Mouse (Mus musculus): Measurements from ENCODE around the gene Stk17b. TPM values are rescaled to one million over a fixed set of nuclear protein-coding genes. Genes with fewer than 3 reads are reported as not detected.
"Not testable (repeated sequence)": the region's sequence is repeated elsewhere in the genome, so short reads cannot be mapped to it uniquely, and the experiment has no call there.

Stk17b gene
- polyA plus RNA-seq, 1 experiment from 2014 or later = 15.0 TPM

DNA sequence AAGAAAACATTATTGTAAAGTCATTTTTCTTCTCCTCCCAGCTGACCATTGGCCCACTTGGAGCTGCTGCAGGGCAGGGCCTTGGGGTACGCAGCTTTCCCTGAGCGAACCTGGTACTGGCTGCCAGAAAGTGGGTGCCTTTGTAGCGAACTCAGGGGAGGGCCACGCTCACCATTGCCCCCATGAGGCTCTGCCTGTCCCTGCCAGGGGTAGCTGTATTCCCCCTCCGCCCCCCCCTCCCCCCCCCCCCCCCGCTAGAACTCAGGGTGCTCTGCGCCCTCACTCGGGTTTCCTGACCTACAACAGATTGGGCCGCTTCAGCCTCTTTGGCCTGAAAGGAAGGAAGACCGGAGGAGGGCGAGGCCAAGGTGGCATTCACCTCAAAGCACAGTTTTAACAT lies 36.5 kb downstream of the Stk17b start:
- Histone ChIP-seq H3K27me3 (ENCODE audit: insufficient read depth, low read length) (no peaks in the 10 kb centered on the region), H3K9ac (no peak overlapping the region), H3K4me3 (ENCODE audit: low read depth, low read length) (no peak overlapping the region), H3K4me2 (no peak overlapping the region), H3K4me1 (ENCODE audit: insufficient read depth) (no peaks in the 10 kb centered on the region), H3K9me3 (ENCODE audit: low read depth, low read length) (no peaks in the 10 kb centered on the region), H3K27ac (ENCODE audit: low read depth) (no peak overlapping the region), H3K36me3 (ENCODE audit: insufficient read depth) (no peaks in the 10 kb centered on the region)
- ATAC-seq (ENCODE audit: insufficient read depth) = no peak
- no peak for DNase-seq
- WGBS = 40% methylated on average over 9 of the region's 11 CpGs
- no peak for TF ChIP-seq CTCF (IDR thresholded peaks at IDR 0.05; ENCODE audit: low read depth)

DNA sequence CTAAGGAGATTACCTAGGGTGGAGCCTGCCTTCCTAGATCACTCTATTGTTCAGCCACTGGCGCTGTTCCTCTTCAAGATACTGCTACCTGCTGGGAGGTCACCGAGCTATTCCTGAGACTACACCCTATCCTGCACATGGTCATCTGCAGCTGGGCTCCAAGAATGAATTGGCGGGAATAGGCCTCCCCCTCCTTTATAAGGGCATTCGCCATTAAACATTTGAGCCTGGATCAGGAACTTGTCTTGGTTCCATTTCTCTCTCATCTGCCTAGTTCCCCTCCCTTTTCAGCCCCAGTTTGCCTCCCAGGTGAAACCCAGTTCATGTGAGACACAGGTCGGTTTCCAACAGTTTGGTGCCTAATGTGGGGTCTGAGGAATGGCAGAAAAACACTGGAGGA lies 39.0 kb downstream of the Stk17b start:
- Histone ChIP-seq H3K9me3 (ENCODE audit: low read depth, low read length) (no peaks in the 10 kb centered on the region), H3K36me3 (ENCODE audit: insufficient read depth) (no peaks in the 10 kb centered on the region), H3K27me3 (ENCODE audit: insufficient read depth, low read length) (no peaks in the 10 kb centered on the region), H3K4me3 (ENCODE audit: low read depth, low read length) (no peak overlapping the region), H3K4me1 (ENCODE audit: insufficient read depth) (no peaks in the 10 kb centered on the region), H3K4me2 (no peak overlapping the region), H3K27ac (ENCODE audit: low read depth) (no peak overlapping the region), H3K9ac (no peak overlapping the region)
- ATAC-seq (ENCODE audit: insufficient read depth) (no peak), DNase-seq (no peak)
- no peak for TF ChIP-seq CTCF (IDR thresholded peaks at IDR 0.05; ENCODE audit: low read depth)
- WGBS = 75% methylated on average over 5 of the region's 5 CpGs

- no peak overlapping the region for H3K4me2 ChIP-seq
- no peaks in the 10 kb centered on the region for H3K4me1 ChIP-seq (ENCODE audit: insufficient read depth)
- no peak overlapping the region for H3K9ac ChIP-seq
- no peak for TF ChIP-seq CTCF (IDR thresholded peaks at IDR 0.05; ENCODE audit: low read depth)
- ATAC-seq (ENCODE audit: insufficient read depth) (no peak), DNase-seq (no peak)
- H3K27ac ChIP-seq (ENCODE audit: low read depth) = no peak overlapping the region
- H3K4me3 ChIP-seq (ENCODE audit: low read depth, low read length) = no peak overlapping the region
- no peaks in the 10 kb centered on the region for H3K36me3 ChIP-seq (ENCODE audit: insufficient read depth)
- no peaks in the 10 kb centered on the region for H3K27me3 ChIP-seq (ENCODE audit: insufficient read depth, low read length)
- H3K9me3 ChIP-seq (ENCODE audit: low read depth, low read length) = no peaks in the 10 kb centered on the region
- whole genome bisulfite sequencing = 68% methylated on average over 3 of the region's 3 CpGs
Measured at GRCm38 (mm10) chr1:53741742-53742458, 43.1 kb downstream of the Stk17b start.

GRCm38 (mm10) chr1:53740777-53741336 lies 44.2 kb downstream of the Stk17b start:
- Histone ChIP-seq H3K27me3 (ENCODE audit: insufficient read depth, low read length) (no peaks in the 10 kb centered on the region), H3K9ac (no peak overlapping the region), H3K4me3 (ENCODE audit: low read depth, low read length) (no peak overlapping the region), H3K4me1 (ENCODE audit: insufficient read depth) (no peaks in the 10 kb centered on the region), H3K27ac (ENCODE audit: low read depth) (no peak overlapping the region), H3K9me3 (ENCODE audit: low read depth, low read length) (no peaks in the 10 kb centered on the region), H3K36me3 (ENCODE audit: insufficient read depth) (no peaks in the 10 kb centered on the region), H3K4me2 (no peak overlapping the region)
- 81% methylated on average over 4 of the region's 4 CpGs for WGBS
- no peak for TF ChIP-seq CTCF (IDR thresholded peaks at IDR 0.05; ENCODE audit: low read depth)
- no peak for DNase-seq
- no peak for ATAC-seq (ENCODE audit: insufficient read depth)

DNA sequence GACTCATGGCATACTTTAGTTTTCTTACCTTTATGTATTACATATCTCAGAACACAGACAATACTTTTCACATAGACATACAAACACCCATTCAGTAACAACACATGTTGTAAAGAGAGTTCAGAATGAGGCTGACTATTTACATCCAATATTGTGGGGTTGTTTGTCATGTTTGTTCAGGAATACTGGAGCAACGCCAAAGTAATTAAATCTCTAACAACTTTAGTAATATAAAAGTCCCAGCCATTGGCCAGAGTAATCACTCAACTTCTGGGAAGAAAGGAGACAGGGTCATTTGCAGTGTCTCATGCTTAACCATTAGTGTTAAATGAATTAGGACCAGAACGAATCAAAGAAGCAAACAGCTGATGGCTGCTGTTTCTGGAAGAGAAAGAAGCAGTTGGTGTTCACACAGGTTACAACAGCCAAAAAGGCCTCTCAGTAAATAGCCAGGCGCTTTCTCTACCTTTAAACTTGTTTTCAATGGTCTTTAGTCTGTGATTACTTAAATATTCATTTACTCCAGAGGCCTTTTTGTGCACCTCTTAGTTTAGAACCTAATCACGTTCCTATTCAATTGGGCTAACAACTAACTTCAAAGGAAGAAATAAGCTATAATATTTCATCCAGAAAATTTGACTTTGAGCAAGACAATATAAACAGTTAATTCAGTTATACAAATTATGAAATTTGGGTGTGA lies 44.8 kb downstream of the Stk17b start:
- not testable (repeated sequence) for H3K36me3 ChIP-seq (ENCODE audit: insufficient read depth); H3K9me3 ChIP-seq (ENCODE audit: low read depth, low read length); H3K4me2 ChIP-seq; H3K27ac ChIP-seq (ENCODE audit: low read depth); H3K4me3 ChIP-seq (ENCODE audit: low read depth, low read length); ATAC-seq (ENCODE audit: insufficient read depth); H3K4me1 ChIP-seq (ENCODE audit: insufficient read depth); H3K27me3 ChIP-seq (ENCODE audit: insufficient read depth, low read length); DNase-seq; H3K9ac ChIP-seq
- 65% methylated on average over 3 of the region's 4 CpGs for WGBS

DNA sequence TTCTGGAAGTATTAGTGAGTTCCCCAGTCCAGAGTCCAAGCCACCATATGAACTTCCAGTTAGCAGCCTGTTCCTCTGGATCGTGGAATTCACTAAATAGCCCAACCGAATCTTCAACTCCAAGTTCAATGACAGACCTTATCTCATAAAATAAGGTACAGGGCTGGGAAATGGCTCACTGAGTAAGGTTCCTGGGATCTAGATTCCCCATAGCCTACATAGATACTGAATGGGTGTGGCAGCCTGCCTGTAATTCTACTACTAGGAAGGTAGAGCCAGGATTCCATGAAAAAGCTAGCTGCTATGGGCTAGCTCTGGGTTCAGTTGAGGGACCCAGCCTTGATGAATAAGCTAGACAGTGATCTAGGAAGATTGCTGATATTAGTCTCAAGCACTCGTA lies 48.4 kb downstream of the Stk17b start:
- Histone ChIP-seq H3K4me3 (ENCODE audit: low read depth, low read length) (no peak overlapping the region), H3K36me3 (ENCODE audit: insufficient read depth) (no peaks in the 10 kb centered on the region), H3K4me2 (no peak overlapping the region), H3K27ac (ENCODE audit: low read depth) (no peak overlapping the region), H3K9me3 (ENCODE audit: low read depth, low read length) (no peaks in the 10 kb centered on the region), H3K4me1 (ENCODE audit: insufficient read depth) (no peaks in the 10 kb centered on the region), H3K27me3 (ENCODE audit: insufficient read depth, low read length) (no peaks in the 10 kb centered on the region), H3K9ac (no peak overlapping the region)
- DNase-seq = no peak
- 87% methylated on average over 3 of the region's 3 CpGs for WGBS
- no peak for TF ChIP-seq CTCF (IDR thresholded peaks at IDR 0.05; ENCODE audit: low read depth)
- ATAC-seq (ENCODE audit: insufficient read depth) = no peak

GRCm38 (mm10) chr1:53728489-53729225 lies 56.4 kb downstream of the Stk17b start:
- no peak for TF ChIP-seq CTCF (IDR thresholded peaks at IDR 0.05; ENCODE audit: low read depth)
- Histone ChIP-seq H3K27me3 (ENCODE audit: insufficient read depth, low read length) (no peaks in the 10 kb centered on the region), H3K36me3 (ENCODE audit: insufficient read depth) (no peaks in the 10 kb centered on the region), H3K9me3 (ENCODE audit: low read depth, low read length) (no peaks in the 10 kb centered on the region), H3K4me2 (no peak overlapping the region), H3K4me3 (ENCODE audit: low read depth, low read length) (no peak overlapping the region), H3K27ac (ENCODE audit: low read depth) (no peak overlapping the region), H3K9ac (no peak overlapping the region), H3K4me1 (ENCODE audit: insufficient read depth) (no peaks in the 10 kb centered on the region)
- DNase-seq = peak; percentile 14
- ATAC-seq (ENCODE audit: insufficient read depth) = 0 out of 2 replicates have a peak, but pooled peaks have one; percentile 31
- 19% methylated on average over 5 of the region's 5 CpGs for WGBS
